Mouse (Mus musculus): ENCODE results near the gene Spi1. TPM values are rescaled to one million over a fixed set of nuclear protein-coding genes. Genes with fewer than 3 reads are reported as not detected.

Gene Spi1
- polyA plus RNA-seq, 2 experiments, result 10.6 to 14.1 TPM

- TF ChIP-seq POLR2A (IDR thresholded peaks at IDR 0.05; ENCODE audit: borderline replicate concordance, extremely low read depth, insufficient read depth, insufficient read length), result no peak
- ATAC-seq (ENCODE audit: low FRiP score, low read depth) (no peak), DNase-seq (ENCODE audit: low spot score) (no peak)
- Histone ChIP-seq H3K27ac (replicated peaks; ENCODE audit: low read depth, low read length) (no peak overlapping the region), H3K36me3 (ENCODE audit: control insufficient read depth, insufficient read depth, low read length) (no peaks in the 10 kb centered on the region), H3K4me3 (replicated peaks; ENCODE audit: low read length) (no peak overlapping the region), H3K9me3 (ENCODE audit: control insufficient read depth, low read length) (no peaks in the 10 kb centered on the region), H3K4me2 (replicated peaks; ENCODE audit: low read depth, low read length, severe bottlenecking) (no peak overlapping the region), H3K27me3 (ENCODE audit: control insufficient read depth, insufficient read depth, low read length) (no peaks in the 10 kb centered on the region), H3K4me1 (ENCODE audit: control insufficient read depth, insufficient read depth, low read length) (no peaks in the 10 kb centered on the region), H3K9ac (ENCODE audit: low read depth, low read length, severe bottlenecking) (no peak overlapping the region)
- 92% methylated on average over 2 of the region's 2 CpGs for WGBS
These were observed 16.0 kb downstream of the Spi1 start for GRCm38 (mm10) chr2:91098156-91098555.

GRCm38 (mm10) chr2:91101124-91101740 lies 19.0 kb downstream of the Spi1 start:
- no peak overlapping the region for H3K4me2 ChIP-seq (replicated peaks; ENCODE audit: low read depth, low read length, severe bottlenecking)
- H3K27me3 ChIP-seq (ENCODE audit: control insufficient read depth, insufficient read depth, low read length), result no peaks in the 10 kb centered on the region
- H3K4me3 ChIP-seq (replicated peaks; ENCODE audit: low read length), result no peak overlapping the region
- H3K27ac ChIP-seq (replicated peaks; ENCODE audit: low read depth, low read length), result no peak overlapping the region
- H3K4me1 ChIP-seq (ENCODE audit: control insufficient read depth, insufficient read depth, low read length), result no peaks in the 10 kb centered on the region
- ATAC-seq (ENCODE audit: low FRiP score, low read depth), result peak; percentile 89
- peak; percentile 89 for DNase-seq (ENCODE audit: low spot score)
- H3K36me3 ChIP-seq (ENCODE audit: control insufficient read depth, insufficient read depth, low read length), result no peaks in the 10 kb centered on the region
- H3K9me3 ChIP-seq (ENCODE audit: control insufficient read depth, low read length), result no peaks in the 10 kb centered on the region
- WGBS, result 12% methylated on average over 7 of the region's 7 CpGs
- no peak overlapping the region; the same call in 1 of the 2 replicates for H3K9ac ChIP-seq (ENCODE audit: low read depth, low read length, severe bottlenecking)
- no peak for TF ChIP-seq POLR2A (IDR thresholded peaks at IDR 0.05; ENCODE audit: borderline replicate concordance, extremely low read depth, insufficient read depth, insufficient read length)

GRCm38 (mm10) chr2:91108156-91108555 lies 26.0 kb downstream of the Spi1 start:
- ATAC-seq (ENCODE audit: low FRiP score, low read depth), result no peak
- no peak overlapping the region for H3K9ac ChIP-seq (ENCODE audit: low read depth, low read length, severe bottlenecking)
- no peak for TF ChIP-seq POLR2A (IDR thresholded peaks at IDR 0.05; ENCODE audit: borderline replicate concordance, extremely low read depth, insufficient read depth, insufficient read length)

GRCm38 (mm10) chr2:91109241-91109640 lies 27.1 kb downstream of the Spi1 start:
- Histone ChIP-seq H3K4me2 (replicated peaks; ENCODE audit: low read depth, low read length, severe bottlenecking) (no peak overlapping the region), H3K9ac (ENCODE audit: low read depth, low read length, severe bottlenecking) (no peak overlapping the region), H3K27me3 (ENCODE audit: control insufficient read depth, insufficient read depth, low read length) (no peaks in the 10 kb centered on the region), H3K9me3 (ENCODE audit: control insufficient read depth, low read length) (no peaks in the 10 kb centered on the region), H3K4me1 (ENCODE audit: control insufficient read depth, insufficient read depth, low read length) (no peaks in the 10 kb centered on the region), H3K4me3 (replicated peaks; ENCODE audit: low read length) (no peak overlapping the region), H3K36me3 (ENCODE audit: control insufficient read depth, insufficient read depth, low read length) (no peaks in the 10 kb centered on the region), H3K27ac (replicated peaks; ENCODE audit: low read depth, low read length) (no peak overlapping the region)
- 80% methylated on average over 5 of the region's 5 CpGs for WGBS
- ATAC-seq (ENCODE audit: low FRiP score, low read depth), result no peak
- no peak for TF ChIP-seq POLR2A (IDR thresholded peaks at IDR 0.05; ENCODE audit: borderline replicate concordance, extremely low read depth, insufficient read depth, insufficient read length)
- no peak for DNase-seq (ENCODE audit: low spot score)

More at GRCm38 (mm10) chr2:91108156-91108555, 26.0 kb downstream of the Spi1 start:
- Histone ChIP-seq H3K36me3 (ENCODE audit: control insufficient read depth, insufficient read depth, low read length) (no peaks in the 10 kb centered on the region), H3K27me3 (ENCODE audit: control insufficient read depth, insufficient read depth, low read length) (no peaks in the 10 kb centered on the region), H3K27ac (replicated peaks; ENCODE audit: low read depth, low read length) (no peak overlapping the region), H3K4me2 (replicated peaks; ENCODE audit: low read depth, low read length, severe bottlenecking) (no peak overlapping the region), H3K4me3 (replicated peaks; ENCODE audit: low read length) (no peak overlapping the region), H3K9me3 (ENCODE audit: control insufficient read depth, low read length) (no peaks in the 10 kb centered on the region), H3K4me1 (ENCODE audit: control insufficient read depth, insufficient read depth, low read length) (no peaks in the 10 kb centered on the region)
- 73% methylated on average over 3 of the region's 3 CpGs for WGBS
- DNase-seq (ENCODE audit: low spot score), result no peak

- Histone ChIP-seq H3K4me2 (replicated peaks; ENCODE audit: low read depth, low read length, severe bottlenecking) (no peak overlapping the region), H3K36me3 (ENCODE audit: control insufficient read depth, insufficient read depth, low read length) (no peaks in the 10 kb centered on the region), H3K27ac (replicated peaks; ENCODE audit: low read depth, low read length) (no peak overlapping the region), H3K9ac (ENCODE audit: low read depth, low read length, severe bottlenecking) (no peak overlapping the region), H3K27me3 (ENCODE audit: control insufficient read depth, insufficient read depth, low read length) (no peaks in the 10 kb centered on the region), H3K4me1 (ENCODE audit: control insufficient read depth, insufficient read depth, low read length) (no peaks in the 10 kb centered on the region), H3K9me3 (ENCODE audit: control insufficient read depth, low read length) (no peaks in the 10 kb centered on the region), H3K4me3 (replicated peaks; ENCODE audit: low read length) (no peak overlapping the region)
- 82% methylated on average over 5 of the region's 5 CpGs for WGBS
- no peak for DNase-seq (ENCODE audit: low spot score)
- TF ChIP-seq POLR2A (IDR thresholded peaks at IDR 0.05; ENCODE audit: borderline replicate concordance, extremely low read depth, insufficient read depth, insufficient read length), result no peak
- no peak for ATAC-seq (ENCODE audit: low FRiP score, low read depth)
These were observed 27.7 kb downstream of the Spi1 start for GRCm38 (mm10) chr2:91109807-91110385.

Measured in limb, embryonic 14.5 days (tissue).